Mouse (Mus musculus): ENCODE data around the gene Msgn1.

GRCm38 (mm10) chr12:11208872-11209271 is at the start of gene Msgn1:
- TF ChIP-seq GATA1 (IDR thresholded peaks at IDR 0.05; ENCODE audit: low read length) (no peak), TAL1 (IDR thresholded peaks at IDR 0.05; ENCODE audit: low read length) (no peak)

Measured in erythroblast, embryonic 14.5 days (primary cell).